Mouse (Mus musculus) adrenal gland, postnatal 10 days (tissue): Measurements from ENCODE around the gene Tada2a. TPM values are rescaled to one million over a fixed set of nuclear protein-coding genes. Genes with fewer than 3 reads are reported as not detected.
A peak's percentile ranks its signal among the peaks of the same experiment; 100 is the strongest.

Source experiments
- DNase-seq: peaks from one replicate; pipeline ENCODE4 v3.0.0; 2021; ENCODE audit warnings: mixed read lengths
- long read RNA-seq, 2 experiments: library from polyadenylated mRNA; stranded (forward); transcript quantifications; one replicate each; pipeline ENCODE4 v2.0.0; 2021
- total RNA-seq, 2 experiments: library from RNA; stranded (reverse); gene quantifications; 2 replicates each; pipeline ENCODE4 v1.2.3; 2021

The Tada2a gene
- total RNA-seq = 10 to 100 TPM; 12.3 to 15.1 TPM
- long read RNA-seq, experiment 1, transcript Tada2a-201 (16 exons, 2,151 nt) = major isoform, 13 of 14 reads
- long read RNA-seq, experiment 1, partial matches to known transcripts = 0 of 14 reads
- long read RNA-seq, experiment 1, other reads (novel, unspliced or antisense) = 1 of 14 reads
- long read RNA-seq, experiment 2, transcript Tada2a-201 (16 exons, 2,151 nt) = major isoform, 9 of 13 reads
- long read RNA-seq, experiment 2, partial matches to known transcripts = 1 of 13 reads
- long read RNA-seq, experiment 2, other reads (novel, unspliced or antisense) = 3 of 13 reads

DNA sequence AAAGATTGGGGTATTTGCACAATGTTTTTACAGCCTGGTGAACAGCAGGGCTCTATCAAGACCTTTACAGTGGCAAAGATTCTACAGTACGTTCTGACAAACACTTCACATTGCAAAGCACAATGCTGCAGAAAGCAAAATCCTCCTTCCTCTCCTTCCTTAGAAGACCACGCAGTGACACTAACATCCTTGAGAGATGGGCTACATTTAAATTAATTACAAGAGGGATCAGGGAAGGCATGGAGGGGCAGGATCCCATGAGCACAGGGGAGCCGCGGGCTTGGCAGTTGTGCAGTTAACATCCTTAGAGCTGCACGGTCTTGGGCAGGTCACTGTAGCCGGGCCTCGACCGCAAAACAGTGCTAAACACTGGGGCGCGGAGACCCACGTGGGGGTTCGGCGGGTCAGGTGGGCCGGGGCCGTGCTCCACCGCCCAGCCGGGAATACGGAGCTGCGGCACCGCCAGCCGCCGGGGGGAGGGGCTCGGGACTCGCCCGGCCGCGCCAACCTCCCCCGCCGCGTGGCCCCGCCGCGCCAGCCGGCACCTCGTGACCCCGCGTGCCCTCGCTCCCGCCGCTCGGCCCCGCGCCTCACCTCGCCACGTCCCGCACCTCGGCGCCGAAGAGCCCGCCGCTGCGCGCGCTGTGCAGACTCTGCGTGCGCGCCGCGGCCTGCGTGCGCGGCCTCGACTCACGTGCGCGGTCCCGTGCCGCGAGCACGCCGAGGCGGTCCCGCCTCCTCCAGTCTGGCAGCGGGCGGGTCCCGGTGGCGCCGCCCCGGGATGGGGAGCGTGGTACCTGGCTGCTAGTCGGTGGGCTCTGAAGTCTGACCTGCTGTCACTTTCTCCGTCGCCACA is at the start of gene Tada2a, which contains the start of gene Acaca:
Tada2a (minus strand) TSS at position 658 of the 856 bp plus-strand sequence.
Acaca (plus strand) TSS at position 730 of the 856 bp plus-strand sequence.
- peak; percentile 88 for DNase-seq

DNA sequence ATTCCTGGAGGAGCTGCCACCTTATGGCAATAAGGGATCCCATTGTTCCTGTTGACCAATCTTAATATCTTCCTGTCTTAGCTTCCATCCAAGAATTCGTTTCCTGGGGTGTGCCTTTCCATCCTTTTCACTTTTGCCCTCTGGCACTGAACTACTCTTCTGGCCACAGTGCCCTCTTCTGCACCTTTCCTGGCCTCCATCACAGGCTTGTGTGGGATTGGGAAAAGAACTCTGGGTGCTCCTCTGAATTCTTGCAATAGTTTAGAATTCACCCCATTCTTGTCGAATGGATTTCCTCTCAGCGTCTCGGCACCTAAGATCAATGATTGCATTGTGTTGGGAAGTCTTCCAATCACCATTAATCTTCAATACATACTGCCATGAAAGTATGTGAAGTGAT is 49.2 kb upstream of the Tada2a start:
- DNase-seq = no peak

DNA sequence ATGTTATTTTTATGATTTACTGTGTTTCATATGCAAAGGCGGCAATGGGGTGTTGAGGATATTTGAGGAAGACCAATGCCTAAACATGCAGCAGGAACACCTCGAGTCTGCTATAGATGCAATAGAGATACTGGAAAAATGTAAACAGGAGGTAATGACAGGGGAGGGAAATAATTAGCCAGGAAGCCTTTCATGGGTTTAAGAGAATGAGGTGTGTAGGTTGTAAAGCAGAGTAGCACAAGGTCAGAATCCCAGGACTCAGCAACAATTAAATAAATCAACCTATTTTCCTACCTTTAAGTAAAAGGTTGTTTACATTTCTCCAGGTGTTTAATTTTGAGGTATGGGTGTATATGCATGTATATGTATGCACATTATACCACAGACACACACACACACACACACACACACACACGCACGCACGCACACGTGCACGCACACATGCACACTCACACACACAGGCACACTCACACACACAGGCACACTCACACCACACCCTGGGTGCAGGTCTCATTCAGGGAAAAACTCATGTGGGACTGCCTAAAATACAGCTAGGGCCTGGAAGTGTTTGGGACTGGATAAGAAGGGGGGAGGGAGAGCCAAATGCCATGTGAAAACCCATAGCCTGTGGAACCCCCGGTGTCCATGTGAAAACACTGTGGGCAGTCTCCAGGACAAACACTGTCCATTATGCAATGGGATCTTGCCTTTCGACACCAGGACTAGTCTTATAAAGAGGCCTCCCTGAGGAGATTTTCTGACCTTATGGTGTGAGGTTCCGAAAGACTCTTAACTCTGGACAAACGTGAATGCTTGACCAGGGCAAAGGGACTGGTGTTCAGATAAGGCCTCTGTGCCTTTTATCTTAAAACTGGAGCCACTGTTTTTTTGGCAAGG is 43.4 kb upstream of the Tada2a start:
- DNase-seq = peak; percentile 22

DNA sequence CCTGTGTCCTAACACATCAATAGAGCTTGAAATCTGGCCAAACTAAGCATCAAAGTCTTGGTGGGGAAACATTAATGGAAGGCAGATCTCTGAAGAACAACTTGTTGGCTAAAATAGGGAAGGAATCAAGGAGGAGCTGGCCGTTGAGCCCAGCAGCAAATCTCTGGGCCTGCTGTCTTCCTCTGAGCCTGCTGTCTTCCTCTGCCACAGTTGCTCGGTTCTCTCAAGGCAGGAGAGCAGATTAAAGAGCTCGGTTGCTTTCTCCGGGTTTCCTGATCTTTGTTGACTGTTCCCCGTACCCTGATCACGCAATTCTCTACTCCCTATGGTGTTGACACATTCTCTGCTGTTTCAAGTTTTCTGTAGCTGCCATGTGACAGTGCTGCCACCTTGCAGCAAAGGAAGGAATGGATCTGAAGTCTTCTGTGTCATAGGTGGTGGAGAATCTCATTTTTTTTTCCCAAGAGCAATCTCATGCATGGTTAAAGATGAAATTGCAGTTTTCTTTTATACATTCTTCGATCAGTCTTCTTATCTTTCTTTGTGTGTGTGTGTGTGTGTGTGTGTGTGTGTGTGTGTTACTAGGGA is 39.4 kb upstream of the Tada2a start:
- peak; percentile 64 for DNase-seq

DNA sequence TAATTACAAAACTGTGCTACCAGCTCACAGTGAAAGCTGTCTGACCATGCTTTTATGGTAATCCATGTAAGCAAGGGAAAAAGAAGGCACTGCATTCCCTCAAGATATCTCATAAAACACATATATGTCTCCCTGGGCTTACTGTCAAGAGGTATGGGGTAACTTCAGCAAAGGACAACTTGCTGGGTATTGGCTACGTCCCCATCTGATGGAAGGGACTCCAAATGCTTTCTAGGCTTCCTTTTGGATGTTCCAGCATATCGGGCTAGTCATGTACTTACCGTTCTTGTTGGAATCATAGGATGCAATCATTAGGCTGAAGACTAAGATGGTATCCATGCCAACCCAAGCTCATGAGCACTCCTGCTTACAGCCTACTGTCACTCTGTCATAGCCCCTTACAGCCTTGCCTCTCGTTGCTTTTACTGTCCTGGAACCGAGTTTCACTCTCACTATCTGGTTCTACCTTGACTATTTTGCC is 37.7 kb upstream of the Tada2a start, which contains the start of gene Gm11437:
Gm11437 (minus strand) TSS at position 431 of the 481 bp plus-strand sequence.
- DNase-seq = no peak

DNA sequence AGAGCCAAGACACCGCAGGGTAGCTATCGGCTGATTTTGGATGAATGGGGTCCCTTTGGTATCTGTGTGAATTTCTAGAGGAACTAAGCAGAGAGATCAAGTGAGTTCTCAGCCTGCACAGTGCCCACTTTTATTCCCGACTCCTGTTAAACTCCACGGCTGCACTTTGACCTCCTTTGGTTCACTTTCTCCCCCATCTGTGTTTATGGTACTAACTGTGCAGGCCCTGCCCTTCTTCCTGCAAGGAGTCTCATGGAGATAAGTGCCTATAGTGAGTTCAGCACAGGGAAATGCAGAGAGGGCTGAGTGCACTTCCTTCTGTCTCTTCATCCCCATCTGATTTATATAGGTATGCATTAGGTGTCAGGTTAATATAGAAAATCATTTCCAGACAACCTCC is 35.2 kb upstream of the Tada2a start:
- DNase-seq = no peak

DNA sequence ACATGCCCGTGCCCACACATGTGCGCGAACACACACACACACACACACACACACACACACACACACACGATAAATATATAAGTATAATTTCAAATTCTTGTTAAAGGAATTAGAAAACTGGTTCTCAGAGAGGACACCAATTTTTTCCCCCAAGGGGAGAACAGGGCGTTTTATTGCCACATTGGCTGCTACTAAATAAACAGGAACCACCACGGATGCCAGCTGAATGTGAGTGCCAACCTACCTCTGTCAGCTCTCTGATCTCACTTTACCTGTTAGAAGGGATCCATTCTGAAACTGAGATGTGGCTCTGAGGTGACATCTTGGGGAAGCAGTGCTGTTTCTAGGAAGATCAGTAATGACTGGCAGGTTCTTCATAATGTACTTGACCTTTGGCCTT is 34.7 kb upstream of the Tada2a start:
- peak; percentile 13 for DNase-seq

DNA sequence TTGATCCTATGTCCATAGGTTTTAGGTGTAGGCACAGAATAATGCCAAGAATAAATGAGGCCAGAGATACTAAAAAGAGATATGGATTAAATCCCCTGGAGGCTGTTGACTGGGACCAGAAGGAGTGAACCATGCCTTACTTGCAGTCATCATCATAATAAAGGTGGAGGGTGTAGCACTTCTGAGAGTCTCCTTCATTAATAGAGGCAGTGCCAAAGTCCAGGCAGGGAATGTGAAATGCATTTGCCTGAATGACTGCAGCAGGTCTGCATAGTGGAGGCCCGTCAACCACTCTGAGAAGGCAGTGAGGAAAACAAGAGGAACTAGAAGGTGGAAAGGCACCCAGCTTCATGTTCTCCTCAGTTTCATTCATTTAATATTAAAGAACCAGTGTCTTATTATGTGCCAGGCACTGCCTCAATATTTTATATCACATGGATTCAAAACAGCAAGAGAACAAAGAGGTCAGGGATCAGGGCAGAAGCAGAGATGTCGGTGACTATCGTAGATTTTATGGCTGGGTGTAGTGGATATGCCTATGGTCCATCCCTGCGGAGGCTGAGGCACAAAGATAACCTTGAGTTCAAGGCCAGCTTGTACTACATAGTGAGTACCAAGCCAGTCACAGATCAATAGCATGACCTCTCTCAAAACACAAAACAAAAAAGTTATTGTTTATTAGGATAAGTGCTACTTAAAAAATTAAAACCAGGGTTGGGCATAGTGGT is 27.3 kb upstream of the Tada2a start:
- no peak for DNase-seq

DNA sequence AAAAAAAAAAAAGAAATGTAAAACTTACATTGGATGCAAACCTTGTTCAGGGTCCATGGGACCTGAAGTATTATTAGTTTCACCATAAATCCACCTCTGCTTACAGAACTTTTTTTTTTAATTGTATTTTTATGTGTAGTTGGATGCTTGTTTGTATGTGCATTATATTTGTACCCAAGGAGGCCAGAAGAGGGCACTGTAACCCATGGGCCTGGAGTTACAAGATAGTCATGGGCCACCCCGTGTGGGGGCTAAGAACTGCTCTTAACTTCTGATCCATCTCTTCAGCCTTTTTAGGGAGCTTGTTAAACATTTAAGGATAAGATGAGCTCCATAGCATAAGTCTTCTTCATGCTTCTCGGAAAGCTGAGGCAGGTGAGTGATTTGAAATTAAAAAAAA is 21.5 kb upstream of the Tada2a start:
- DNase-seq = peak; percentile 11

DNA sequence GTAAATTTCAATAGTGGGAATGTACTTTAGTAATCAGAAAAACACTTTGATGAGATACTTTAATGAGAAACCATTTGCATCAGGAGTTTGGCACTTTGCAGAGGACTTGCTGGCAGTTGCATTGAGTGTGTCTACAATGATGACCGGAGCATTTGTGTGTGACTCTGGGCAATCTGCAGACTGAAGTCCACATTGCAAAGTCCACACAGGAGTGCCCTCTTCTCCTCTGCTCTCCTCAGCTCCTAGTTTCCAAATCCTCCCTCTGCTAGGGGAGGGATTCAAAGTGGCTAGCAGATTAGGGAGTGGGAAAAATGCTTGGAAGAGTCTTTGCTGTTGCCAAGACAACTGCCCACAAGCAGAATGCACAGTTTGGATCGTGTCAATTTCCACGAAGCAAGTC is 16.7 kb upstream of the Tada2a start:
- DNase-seq = no peak

DNA sequence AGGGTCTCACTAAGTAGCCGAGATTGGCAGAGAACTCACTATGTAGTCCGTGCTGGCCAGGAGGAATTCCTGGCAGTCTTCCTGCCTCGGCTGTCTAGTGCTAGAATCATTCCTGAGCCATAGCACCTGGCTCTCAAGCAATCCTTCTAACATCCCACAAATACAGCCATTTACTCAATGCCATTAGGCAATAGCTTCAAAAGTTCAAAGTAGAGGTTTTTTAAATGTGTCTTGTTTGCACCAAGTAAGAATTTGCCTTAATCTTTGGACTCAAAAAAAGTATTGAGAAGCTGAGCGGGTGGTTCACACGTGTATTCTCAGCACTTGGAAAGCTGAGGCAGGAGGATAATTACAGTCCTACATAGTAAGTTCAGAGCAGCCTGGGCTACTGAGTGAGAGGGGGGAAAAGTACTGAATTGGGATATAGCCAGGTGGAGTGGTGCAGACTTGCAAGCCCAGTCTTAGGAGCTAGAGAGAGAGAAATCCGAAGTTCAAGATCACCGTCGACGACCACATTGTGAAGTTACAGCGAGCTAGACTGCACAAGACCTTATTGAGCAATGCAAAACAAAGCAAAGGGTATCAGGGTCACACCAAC is 15.9 kb upstream of the Tada2a start:
- DNase-seq = no peak

DNA sequence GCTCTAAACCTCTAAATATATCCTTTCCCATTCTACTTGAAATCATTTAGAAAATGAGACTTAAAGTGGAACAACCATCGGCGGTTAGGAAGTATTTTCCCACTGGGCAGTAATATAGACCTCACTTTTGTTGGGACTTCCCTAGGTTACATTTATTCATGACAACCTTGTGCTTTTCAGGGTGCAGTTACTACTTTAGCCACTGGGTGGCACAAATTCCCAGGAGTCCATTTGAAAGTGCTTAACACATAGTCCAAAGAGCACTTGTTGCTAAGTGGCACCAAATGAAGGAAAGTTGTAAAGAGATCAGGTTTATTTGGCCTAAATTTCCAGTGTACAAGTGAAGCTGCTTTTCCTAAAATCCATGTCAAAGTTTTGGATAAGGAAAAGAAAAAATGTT is 12.4 kb upstream of the Tada2a start:
- peak; percentile 75 for DNase-seq

DNA sequence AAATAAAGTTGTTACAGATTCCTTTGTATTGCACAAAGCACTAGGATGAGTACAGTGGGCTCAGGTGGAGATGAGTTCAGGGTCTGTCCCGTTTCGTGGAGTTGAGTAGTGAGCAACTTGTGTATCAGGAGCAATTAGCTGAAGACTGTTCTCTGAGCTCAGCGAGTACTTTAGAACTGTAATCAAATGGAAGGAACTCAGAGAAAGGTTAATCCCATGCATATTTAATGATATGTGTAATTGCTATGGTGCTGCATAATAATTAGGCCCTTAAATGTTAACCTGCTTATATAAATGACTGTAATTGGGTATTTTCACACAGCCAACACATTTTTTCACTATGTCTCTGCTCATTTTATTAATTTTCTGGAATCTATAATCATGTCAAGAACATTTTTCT is 7.1 kb upstream of the Tada2a start:
- DNase-seq = no peak

DNA sequence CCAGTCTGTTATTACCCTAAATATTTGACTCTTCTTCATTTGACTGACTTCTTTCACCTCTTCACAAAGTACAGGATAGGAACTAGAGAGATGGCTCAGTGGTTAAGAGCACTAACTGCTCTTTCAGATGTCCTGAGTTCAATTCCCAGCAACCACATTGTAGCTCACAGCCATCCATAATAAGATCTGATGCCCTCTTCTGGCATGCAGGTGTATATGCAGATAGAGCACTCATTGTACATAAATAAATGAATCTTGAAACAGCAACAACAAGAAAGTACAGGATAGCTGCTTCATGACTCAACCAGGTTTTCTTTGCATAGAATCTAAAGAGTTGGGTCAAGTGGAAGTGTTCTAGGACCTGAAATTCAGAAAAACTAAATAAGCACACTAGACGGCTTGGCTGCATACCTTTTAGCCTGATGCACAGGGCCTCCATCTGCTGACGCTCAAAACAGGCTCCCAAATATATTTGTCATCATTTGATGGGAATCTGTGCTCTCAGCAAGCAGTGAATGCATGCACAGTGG is 5.0 kb upstream of the Tada2a start:
- DNase-seq = no peak

DNA sequence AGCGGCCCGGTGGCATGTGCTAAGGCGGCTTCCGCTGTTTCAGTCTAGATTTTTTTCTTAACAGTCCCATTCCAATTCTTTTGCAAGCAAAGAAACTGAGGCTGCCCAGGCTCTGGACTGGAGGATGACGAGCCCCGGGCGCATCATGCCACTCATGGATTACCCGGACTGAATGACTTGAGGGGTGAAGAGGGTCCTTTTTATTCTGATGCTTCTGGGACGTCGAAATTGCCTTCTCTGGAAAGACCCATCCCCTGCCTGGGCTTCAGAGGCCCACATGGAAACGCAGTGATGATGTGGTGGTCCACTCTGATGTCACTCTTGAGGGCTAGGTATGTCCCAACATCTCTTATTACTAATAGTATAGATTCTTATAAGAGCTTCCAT is 392 bp upstream of the Tada2a start:
- no peak for DNase-seq

DNA sequence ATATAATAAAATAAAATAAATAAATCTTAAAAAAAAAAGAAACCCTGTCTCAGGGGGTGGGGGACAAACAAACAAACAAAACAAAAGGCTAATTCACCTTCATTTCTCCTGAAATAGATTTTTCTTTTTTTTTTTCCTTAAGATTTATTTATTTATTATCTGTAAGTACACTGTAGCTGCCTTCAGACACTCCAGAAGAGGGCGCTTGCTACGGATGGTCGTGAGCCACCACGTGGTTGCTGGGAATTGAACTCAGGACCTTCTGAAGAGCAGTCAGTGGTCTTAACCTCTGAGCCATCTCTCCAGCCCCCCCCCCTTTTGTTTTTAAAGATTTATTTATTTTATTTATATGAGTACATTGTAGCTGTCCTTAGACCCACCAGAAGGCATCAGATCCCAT is 1.4 kb downstream of the Tada2a start:
- no peak for DNase-seq

DNA sequence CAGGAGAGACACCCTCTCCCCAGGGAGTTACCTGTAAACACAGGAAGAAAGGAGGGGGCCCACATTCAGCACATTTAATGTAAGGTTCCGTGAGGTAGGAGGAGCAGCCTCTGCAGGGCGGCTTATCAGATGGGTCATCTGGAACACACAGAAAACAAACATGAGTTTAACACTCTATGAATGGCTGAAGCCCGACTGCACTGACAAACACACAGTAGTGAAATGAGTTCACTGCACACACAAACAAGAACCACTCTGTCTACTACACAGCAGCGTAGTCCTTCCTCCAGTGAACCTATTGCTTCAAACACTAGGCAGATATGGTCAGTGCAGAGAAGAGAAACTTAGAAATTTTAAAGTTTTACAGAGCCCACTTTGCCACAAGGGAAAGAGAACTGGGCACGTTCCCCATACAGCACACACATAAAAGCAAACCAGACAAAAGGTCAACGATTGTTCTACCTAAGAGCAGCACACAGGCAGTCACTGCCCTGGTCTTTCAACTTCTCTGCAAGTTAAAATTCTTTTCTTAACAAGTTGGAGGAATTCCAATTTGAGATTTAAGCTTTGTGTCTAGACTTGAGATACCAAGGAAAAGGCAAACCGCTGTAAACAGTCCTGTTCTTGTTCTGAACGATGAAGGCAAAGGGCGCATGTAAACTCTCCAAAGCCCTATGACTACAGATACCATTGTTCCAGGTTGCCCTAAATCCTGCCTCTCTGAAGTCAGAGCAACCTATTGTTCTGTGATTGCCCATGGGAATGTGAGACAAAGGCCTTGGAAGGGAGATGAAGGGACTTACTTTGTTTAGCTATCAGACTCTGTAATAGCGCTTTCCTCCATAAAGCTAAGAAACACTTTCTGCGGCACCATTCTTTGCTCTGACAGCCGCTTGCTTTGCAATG is 8.1 kb downstream of the Tada2a start:
- no peak for DNase-seq

DNA sequence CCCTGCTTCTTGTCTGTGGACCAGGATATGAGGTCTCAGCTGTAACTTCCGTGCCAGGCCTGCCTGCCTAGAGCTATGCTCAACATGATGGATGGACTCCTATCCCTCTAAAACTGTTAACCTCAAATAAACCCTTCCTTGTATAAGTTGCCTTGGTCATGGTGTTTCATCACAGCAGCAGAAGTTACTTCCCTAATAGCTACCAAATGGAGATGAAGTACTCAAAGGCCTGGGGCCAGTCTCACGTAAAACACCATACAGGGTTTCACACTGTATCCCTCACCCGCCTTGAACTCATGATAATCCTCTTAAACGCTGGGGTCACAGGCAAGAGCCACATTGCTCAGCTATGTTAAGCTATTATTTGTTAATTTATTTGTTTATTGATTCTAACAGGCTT is 12.0 kb downstream of the Tada2a start:
- no peak for DNase-seq

DNA sequence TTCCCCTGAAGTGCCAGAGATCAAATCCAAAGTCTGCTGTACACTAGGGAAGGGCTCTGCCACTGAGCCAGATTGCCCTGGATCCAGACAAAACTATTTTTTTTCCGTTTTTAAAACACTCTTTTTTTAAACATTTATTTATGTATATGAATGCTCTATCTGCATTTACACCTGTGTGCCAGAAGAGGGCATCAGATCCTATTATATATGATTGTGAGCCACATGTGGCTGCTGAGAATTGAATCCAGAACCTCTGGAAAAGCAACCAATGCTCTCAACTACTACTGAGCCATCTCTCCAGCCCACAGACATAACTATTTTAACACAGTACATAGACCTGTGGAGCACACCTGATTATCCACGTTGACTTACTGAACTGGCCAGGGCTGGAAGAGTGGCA is 13.2 kb downstream of the Tada2a start:
- DNase-seq = no peak
